Mouse (Mus musculus) embryonic facial prominence, embryonic 14.5 days (tissue): ENCODE results near the gene Alx3. TPM values are rescaled to one million over a fixed set of nuclear protein-coding genes. Genes with fewer than 3 reads are reported as not detected.

Source experiments
- ATAC-seq: fragments of 200-750 bp; cut with Nextera tagmentation; 2 replicates; pipeline ENCODE4 v1.8.0; 2017; ENCODE audit warnings: low read depth, moderate number of reproducible peaks, moderate TSS enrichment
- DNase-seq: peaks from one replicate; pipeline ENCODE4 v3.0.0-alpha.2; 2015; ENCODE audit warnings: low spot score
- H3K27ac ChIP-seq: fragments of 300-500 bp; sonication (generic); replicated peaks from 2 replicates; pipeline ENCODE4 v1.5.1; 2014; ENCODE audit warnings: low read depth, mild to moderate bottlenecking, low read length, moderate library complexity
- H3K27me3 ChIP-seq: fragments of 300-500 bp; sonication (generic); replicated peaks from 2 replicates; pipeline ENCODE4 v1.6.1; 2014; ENCODE audit warnings: low read length; ENCODE audit not compliant: control insufficient read depth, insufficient read depth
- H3K36me3 ChIP-seq: fragments of 300-500 bp; sonication (generic); 2 replicates; pipeline ENCODE4 v1.6.1; 2014; ENCODE audit warnings: low read length, mixed read lengths; ENCODE audit not compliant: control insufficient read depth, insufficient read depth
- H3K4me1 ChIP-seq: fragments of 300-500 bp; sonication (generic); 2 replicates; pipeline ENCODE4 v1.6.1; 2014; ENCODE audit warnings: antibody characterized with exemption, low read length; ENCODE audit not compliant: control insufficient read depth, insufficient read depth
- H3K4me2 ChIP-seq: fragments of 300-500 bp; sonication (generic); 2 replicates; pipeline ENCODE4 v1.6.1; 2014; ENCODE audit warnings: low read depth, mild to moderate bottlenecking, low read length, moderate library complexity, mixed read lengths
- H3K4me3 ChIP-seq: fragments of 300-500 bp; sonication (generic); 2 replicates; pipeline ENCODE4 v1.5.1; 2014; ENCODE audit warnings: low read depth, mild to moderate bottlenecking, low read length
- H3K9ac ChIP-seq: fragments of 300-500 bp; sonication (generic); 2 replicates; pipeline ENCODE4 v1.6.1; 2014; ENCODE audit warnings: low read depth, mild to moderate bottlenecking, low read length, moderate library complexity, mixed read lengths
- H3K9me3 ChIP-seq: fragments of 300-500 bp; sonication (generic); 2 replicates; pipeline ENCODE4 v1.6.1; 2016; ENCODE audit warnings: low read length; ENCODE audit not compliant: control insufficient read depth
- WGBS: fragments of 180-500 bp; shearing (Covaris S2); extraction: QIAGEN DNeasy Blood & Tissue Kit; methylation state at CpG from one replicate; pipeline ENCODE4 v1.1.7; 2014; 5-methylcytosine and 5-hydroxymethylcytosine counted together
- polyA plus RNA-seq: library from polyadenylated mRNA; unstranded; fragments of >200 nt; fragmentation: Nextera tagmentation; extraction: Ambion mirVana; gene quantifications from 2 replicates; pipeline ENCODE4 v1.2.1, GENCODE M21; 2014

The Alx3 gene
- polyA plus RNA-seq, 1 experiment from 2014 or later: 9.2 TPM

DNA sequence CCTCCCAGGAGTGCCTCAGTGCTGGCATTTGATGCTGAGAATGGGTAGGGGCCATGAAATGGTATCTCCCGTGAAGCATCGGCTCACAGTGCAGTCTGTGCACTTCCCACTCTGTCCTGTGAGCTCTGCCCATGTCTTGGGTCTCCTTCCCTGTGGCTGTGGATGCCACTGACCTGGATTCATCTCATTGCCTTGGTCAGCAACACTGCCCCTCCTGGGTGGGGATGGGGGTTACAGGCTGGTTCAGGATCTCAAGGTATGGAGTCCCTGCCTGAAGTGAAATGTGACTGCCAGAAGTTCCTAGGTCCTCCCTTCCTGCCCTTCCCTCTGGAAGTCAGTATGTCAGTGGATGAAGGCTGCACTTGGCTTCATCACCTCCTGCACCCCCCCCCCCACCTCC is 32.7 kb upstream of the Alx3 start:
- no peak for ATAC-seq
- WGBS: 68% methylated on average over 2 of the region's 2 CpGs

DNA sequence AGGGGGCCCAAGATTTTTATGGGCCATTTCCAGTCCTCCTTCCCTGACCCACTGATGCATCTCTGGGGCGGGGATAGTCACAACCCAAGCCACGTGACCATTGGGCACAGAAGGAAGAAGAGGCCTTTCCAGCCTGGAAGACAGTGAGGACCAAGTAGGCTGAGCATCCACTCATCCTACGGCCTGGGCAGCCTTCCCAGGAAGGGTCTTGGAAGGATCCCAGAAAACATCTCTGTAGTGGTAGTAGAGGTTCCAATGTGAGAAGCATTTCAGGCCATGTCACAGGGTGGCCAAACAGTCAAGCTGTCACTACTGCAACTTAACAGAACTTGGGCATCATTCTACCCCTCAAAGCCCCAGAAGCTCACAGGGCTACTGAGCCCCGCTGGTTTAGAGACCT is 32.2 kb upstream of the Alx3 start:
- H3K4me1 ChIP-seq: no peaks in the 10 kb centered on the region
- no peak overlapping the region for H3K27ac ChIP-seq
- ATAC-seq (no peak), DNase-seq (no peak)
- WGBS: 82% methylated on average over 4 of the region's 4 CpGs
- no peak overlapping the region for H3K4me2 ChIP-seq
- H3K36me3 ChIP-seq: no peaks in the 10 kb centered on the region
- no peak overlapping the region for H3K4me3 ChIP-seq
- H3K27me3 ChIP-seq: no peaks in the 10 kb centered on the region
- no peaks in the 10 kb centered on the region for H3K9me3 ChIP-seq
- no peak overlapping the region for H3K9ac ChIP-seq

More for the DNA sequence above, 32.7 kb upstream of the Alx3 start:
- no peaks in the 10 kb centered on the region for H3K4me1 ChIP-seq
- no peaks in the 10 kb centered on the region for H3K9me3 ChIP-seq
- no peak overlapping the region for H3K4me3 ChIP-seq
- H3K4me2 ChIP-seq: no peak overlapping the region
- H3K36me3 ChIP-seq: no peaks in the 10 kb centered on the region
- H3K27me3 ChIP-seq: no peaks in the 10 kb centered on the region
- no peak overlapping the region for H3K27ac ChIP-seq
- no peak overlapping the region for H3K9ac ChIP-seq
- DNase-seq: no peak

DNA sequence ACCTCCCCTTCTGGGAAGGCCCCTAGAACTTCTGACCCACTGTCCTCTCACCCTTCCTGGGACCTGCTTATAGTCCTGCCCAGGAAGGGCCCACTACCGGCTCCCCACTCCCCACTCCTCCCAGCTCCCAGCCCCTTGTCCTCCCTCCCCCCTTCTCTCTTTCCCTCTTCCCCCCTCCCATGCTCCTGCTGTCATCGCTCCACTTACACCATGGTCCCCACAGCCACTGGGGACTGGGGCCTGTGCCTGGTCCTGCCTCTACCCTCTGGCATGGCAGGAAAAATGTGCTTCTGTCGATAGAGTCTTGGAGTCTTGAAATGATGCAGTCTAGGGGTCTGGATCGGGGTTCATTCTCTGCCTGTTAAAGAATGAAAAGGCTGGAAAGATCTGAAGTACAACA is 31.0 kb upstream of the Alx3 start:
- Histone ChIP-seq H3K4me2 (no peak overlapping the region), H3K4me1 (no peaks in the 10 kb centered on the region), H3K27ac (no peak overlapping the region), H3K4me3 (no peak overlapping the region), H3K36me3 (no peaks in the 10 kb centered on the region), H3K27me3 (no peaks in the 10 kb centered on the region), H3K9me3 (no peaks in the 10 kb centered on the region), H3K9ac (no peak overlapping the region)
- ATAC-seq (no peak), DNase-seq (no peak)
- 18% methylated on average over 4 of the region's 4 CpGs for WGBS

GRCm38 (mm10) chr3:107565331-107565730 is 29.5 kb upstream of the Alx3 start:
- H3K9me3 ChIP-seq: no peaks in the 10 kb centered on the region
- H3K4me2 ChIP-seq: no peak overlapping the region
- H3K36me3 ChIP-seq: no peaks in the 10 kb centered on the region
- no peaks in the 10 kb centered on the region for H3K27me3 ChIP-seq
- no peak overlapping the region for H3K27ac ChIP-seq
- H3K4me3 ChIP-seq: no peak overlapping the region
- no peaks in the 10 kb centered on the region for H3K4me1 ChIP-seq
- DNase-seq (no peak), ATAC-seq (no peak)
- H3K9ac ChIP-seq: no peak overlapping the region
- 15% methylated on average over 3 of the region's 3 CpGs for WGBS

GRCm38 (mm10) chr3:107567766-107568165 is 27.1 kb upstream of the Alx3 start:
- no peaks in the 10 kb centered on the region for H3K36me3 ChIP-seq
- WGBS: 70% methylated on average over 7 of the region's 7 CpGs
- H3K4me1 ChIP-seq: no peaks in the 10 kb centered on the region
- ATAC-seq (no peak), DNase-seq (no peak)
- H3K27ac ChIP-seq: no peak overlapping the region
- no peaks in the 10 kb centered on the region for H3K27me3 ChIP-seq
- H3K4me2 ChIP-seq: no peak overlapping the region
- H3K4me3 ChIP-seq: no peak overlapping the region
- H3K9ac ChIP-seq: no peak overlapping the region
- no peaks in the 10 kb centered on the region for H3K9me3 ChIP-seq

- DNase-seq: no peak
- Histone ChIP-seq H3K9ac (no peak overlapping the region), H3K27ac (no peak overlapping the region), H3K4me2 (no peak overlapping the region), H3K4me3 (no peak overlapping the region), H3K9me3 (no peaks in the 10 kb centered on the region), H3K27me3 (no peaks in the 10 kb centered on the region), H3K4me1 (no peaks in the 10 kb centered on the region), H3K36me3 (no peaks in the 10 kb centered on the region)
- 59% methylated on average over 4 of the region's 4 CpGs for WGBS
- ATAC-seq: no peak
Observed at GRCm38 (mm10) chr3:107568721-107569120, 26.1 kb upstream of the Alx3 start.

- H3K4me3 ChIP-seq: no peak overlapping the region
- H3K4me1 ChIP-seq: no peaks in the 10 kb centered on the region
- H3K4me2 ChIP-seq: no peak overlapping the region
- WGBS: 61% methylated on average over 2 of the region's 2 CpGs
- no peaks in the 10 kb centered on the region for H3K36me3 ChIP-seq
- no peak overlapping the region for H3K27ac ChIP-seq
- H3K27me3 ChIP-seq: no peaks in the 10 kb centered on the region
- ATAC-seq (no peak), DNase-seq (no peak)
- H3K9ac ChIP-seq: no peak overlapping the region
- no peaks in the 10 kb centered on the region for H3K9me3 ChIP-seq
Observed at GRCm38 (mm10) chr3:107571205-107571604, 23.6 kb upstream of the Alx3 start.

DNA sequence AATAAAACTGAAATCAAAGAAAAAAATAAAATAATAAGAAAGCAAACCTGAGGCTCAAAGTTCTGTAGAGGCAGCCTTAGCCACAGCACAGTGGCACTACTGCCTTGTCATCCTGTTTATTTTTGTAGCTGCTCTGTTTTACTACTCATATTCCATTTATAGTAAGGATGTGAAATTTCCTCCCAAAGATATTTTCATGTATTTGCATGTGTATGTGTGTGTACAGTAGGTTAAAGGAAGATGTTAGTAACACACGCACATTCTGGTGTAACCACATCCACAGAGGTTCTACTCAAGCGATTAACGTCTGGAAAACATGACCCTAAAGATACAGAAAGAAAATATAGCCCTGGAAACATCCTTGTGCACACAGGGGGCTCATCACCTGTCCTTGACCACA is 18.0 kb upstream of the Alx3 start:
- Histone ChIP-seq H3K27me3 (peaks cover 16% of the 10 kb centered on the region), H3K4me2 (no peak overlapping the region), H3K27ac (no peak overlapping the region), H3K9me3 (no peaks in the 10 kb centered on the region), H3K9ac (no peak overlapping the region), H3K4me3 (no peak overlapping the region), H3K36me3 (no peaks in the 10 kb centered on the region), H3K4me1 (0 out of 2 replicates have a peak, but pooled peaks cover 4% of the 10 kb centered on the region)
- DNase-seq (no peak), ATAC-seq (no peak)
- WGBS: 70% methylated on average over 3 of the region's 3 CpGs

- Histone ChIP-seq H3K4me2 (no peak overlapping the region), H3K4me3 (no peak overlapping the region), H3K27ac (no peak overlapping the region), H3K9ac (no peak overlapping the region), H3K4me1 (0 out of 2 replicates have a peak, but pooled peaks cover 7% of the 10 kb centered on the region), H3K36me3 (no peaks in the 10 kb centered on the region), H3K9me3 (no peaks in the 10 kb centered on the region), H3K27me3 (peaks cover 27% of the 10 kb centered on the region)
- WGBS: 35% methylated on average over 3 of the region's 3 CpGs
- DNase-seq (no peak), ATAC-seq (no peak)
Observed at GRCm38 (mm10) chr3:107577810-107578390, 16.9 kb upstream of the Alx3 start.
